Mouse (Mus musculus) gonadal fat pad, adult 2 months (tissue): ENCODE results near the gene Rnf24. TPM values are rescaled to one million over a fixed set of nuclear protein-coding genes. Genes with fewer than 3 reads are reported as not detected.
A peak's percentile ranks its signal among the peaks of the same experiment; 100 is the strongest.

ENCODE experiments used
- DNase-seq: peaks from one replicate; pipeline ENCODE4 v3.0.0-alpha.2; 2012; ENCODE audit warnings: low read depth
- polyA plus RNA-seq: library from polyadenylated mRNA; depleted of rRNA; stranded (reverse); fragments of >200 nt; gene quantifications from 2 replicates; pipeline ENCODE4 v1.2.3, GENCODE M21; 2012; rRNA removed

Gene Rnf24
- polyA plus RNA-seq, result 8.3 and 8.5 TPM in 2 replicates

- DNase-seq, result no peak
These were observed at the start of gene Rnf24 for GRCm38 (mm10) chr2:131352747-131353563. TSS of gene Rnf24 (minus strand) at chr2:131352892.

- no peak for DNase-seq
These were observed 49.3 kb upstream of the Rnf24 start for GRCm38 (mm10) chr2:131401794-131402495.

GRCm38 (mm10) chr2:131400846-131401245 lies 48.2 kb upstream of the Rnf24 start:
- DNase-seq, result no peak

GRCm38 (mm10) chr2:131397323-131397848 lies 44.7 kb upstream of the Rnf24 start:
- no peak for DNase-seq

GRCm38 (mm10) chr2:131386350-131386962 lies 33.8 kb upstream of the Rnf24 start:
- DNase-seq, result no peak

- no peak for DNase-seq
These were observed 32.5 kb upstream of the Rnf24 start for GRCm38 (mm10) chr2:131385176-131385575.

GRCm38 (mm10) chr2:131379541-131379940 lies 26.8 kb upstream of the Rnf24 start:
- no peak for DNase-seq

GRCm38 (mm10) chr2:131378872-131379271 lies 26.2 kb upstream of the Rnf24 start:
- DNase-seq, result no peak

GRCm38 (mm10) chr2:131377055-131377454 lies 24.4 kb upstream of the Rnf24 start:
- DNase-seq, result no peak

- no peak for DNase-seq
These were observed 21.0 kb upstream of the Rnf24 start for GRCm38 (mm10) chr2:131373656-131374055.

GRCm38 (mm10) chr2:131372276-131372877 lies 19.7 kb upstream of the Rnf24 start:
- no peak for DNase-seq

GRCm38 (mm10) chr2:131371811-131372210 lies 19.1 kb upstream of the Rnf24 start:
- DNase-seq, result peak; percentile 56

GRCm38 (mm10) chr2:131370828-131371227 lies 18.1 kb upstream of the Rnf24 start:
- DNase-seq, result no peak

- no peak for DNase-seq
These were observed 12.0 kb upstream of the Rnf24 start for GRCm38 (mm10) chr2:131364689-131365088.

GRCm38 (mm10) chr2:131358481-131358880 lies 5.8 kb upstream of the Rnf24 start:
- no peak for DNase-seq

- no peak for DNase-seq
These were observed 1.4 kb upstream of the Rnf24 start for GRCm38 (mm10) chr2:131354049-131354448.

GRCm38 (mm10) chr2:131353564-131353915 lies 848 bp upstream of the Rnf24 start:
- no peak for DNase-seq

- DNase-seq, result no peak
These were observed 535 bp downstream of the Rnf24 start for GRCm38 (mm10) chr2:131351968-131352746.

- no peak for DNase-seq
These were observed 1.2 kb downstream of the Rnf24 start for GRCm38 (mm10) chr2:131351471-131351870.

- DNase-seq, result no peak
These were observed 2.4 kb downstream of the Rnf24 start for GRCm38 (mm10) chr2:131350301-131350700.

GRCm38 (mm10) chr2:131345556-131345955 lies 7.1 kb downstream of the Rnf24 start:
- DNase-seq, result peak; percentile 90
